Comparison of ENCODE assay signal across 13 mouse cellular contexts in genomic region chr3:127355252-127355651, GRCm38 (mm10).
DNase-seq lines count a peak whose midpoint lies in the region; ATAC-seq and TF ChIP-seq lines count a peak whose summit lies in the region.
"Had no signal": no experiment of that assay in that cellular context is flagged by ENCODE, and none has a peak within 500 bp of the region (broad histone marks: within the 10 kb centered on the region; RNA-seq: fewer than 3 reads in every experiment).

No protein-coding gene starts in this region.

- peak; percentile 3 for DNase-seq in kidney, adult 11 months
- DNase-seq in kidney, adult 18-20 months = no peak
- DNase-seq in G1E (ENCODE audit: low spot score) = peak; percentile 39
- peak; percentile 12 for DNase-seq in brain, embryonic 14.5 days (ENCODE audit: low read depth)
- DNase-seq in lung, postnatal 10 days = peak; percentile 15
- no peak for DNase-seq in ovary, postnatal 10 days (ENCODE audit: low spot score)
- no peak for DNase-seq in c-Kit-positive CD71-positive TER-119-positive erythroid progenitor cells, embryonic 14.5 days (ENCODE audit: low spot score)
- no peak for DNase-seq in frontal cortex, postnatal 36 days (ENCODE audit: low spot score in 2 of 2)
- DNase-seq: gastrocnemius, postnatal 10 days; right cerebral cortex, postnatal 14 days; thymus, postnatal 36 days had no signal

- H3K4me3 ChIP-seq in G1E (ENCODE audit: low read depth, low read length) = no peak overlapping the region; the same call in 1 of the 2 replicates
- H3K4me3 ChIP-seq: embryonic facial prominence, embryonic 13.5 days; midbrain, embryonic 12.5 days had no signal

- H3K27me3 ChIP-seq in G1E (ENCODE audit: insufficient read depth, low read length) = no peaks in the 10 kb centered on the region
- H3K27me3 ChIP-seq: embryonic facial prominence, embryonic 13.5 days; midbrain, embryonic 12.5 days had no signal

- no peaks in the 10 kb centered on the region; the same call in 1 of the 2 replicates for H3K9me3 ChIP-seq in G1E (replicated peaks)
- H3K9me3 ChIP-seq: embryonic facial prominence, embryonic 13.5 days; midbrain, embryonic 12.5 days had no signal

- 0 out of 2 replicates have a peak, but pooled peaks have one; percentile 36 for ATAC-seq in G1E (ENCODE audit: extremely low read depth, insufficient number of reproducible peaks, low FRiP score, poor library complexity, severe bottlenecking)

- peaks cover 31% of the 10 kb centered on the region for H3K36me3 ChIP-seq in G1E (replicated peaks)
- H3K36me3 ChIP-seq: embryonic facial prominence, embryonic 13.5 days; midbrain, embryonic 12.5 days had no signal

- TF ChIP-seq CTCF in G1E (IDR thresholded peaks at IDR 0.05; ENCODE audit: low read depth, low read length) = no peak
- TF ChIP-seq CTCF in brain, embryonic 14.5 days (IDR thresholded peaks at IDR 0.05; ENCODE audit: borderline replicate concordance, extremely low read depth, insufficient read depth, insufficient read length) = no peak

- TF ChIP-seq POLR2A in brain, embryonic 14.5 days (IDR thresholded peaks at IDR 0.05; ENCODE audit: borderline replicate concordance, extremely low read depth, insufficient read depth, insufficient read length, poor library complexity, severe bottlenecking) = no peak

- peaks cover 38% of the 10 kb centered on the region for H3K4me1 ChIP-seq in G1E (ENCODE audit: insufficient read depth, low read depth, low read length)
- H3K4me1 ChIP-seq: embryonic facial prominence, embryonic 13.5 days had no signal

Comparison
In these comparisons a context has a peak if more than half of its experiments do, and no peak if none do; other contexts are left out.
1. DNase-seq: peak in kidney, adult 11 months (single experiment), G1E (single experiment), brain, embryonic 14.5 days (single experiment) and lung, postnatal 10 days (single experiment); none in kidney, adult 18-20 months (single experiment), ovary, postnatal 10 days (single experiment), c-Kit-positive CD71-positive TER-119-positive erythroid progenitor cells, embryonic 14.5 days (single experiment) and frontal cortex, postnatal 36 days (0 of 2).